Mouse (Mus musculus) bone marrow macrophage, adult 2 months (primary cell): ENCODE measurements around the gene Susd6. TPM values are rescaled to one million over a fixed set of nuclear protein-coding genes. Genes with fewer than 3 reads are reported as not detected.

ENCODE experiments used
- H3K27ac ChIP-seq: 2 replicates; pipeline ENCODE4 v1.5.1; 2012; ENCODE audit warnings: low read depth, low read length; ENCODE audit not compliant: insufficient read depth
- H3K4me1 ChIP-seq: 2 replicates; pipeline ENCODE4 v1.6.1; 2012; ENCODE audit warnings: low read length; ENCODE audit not compliant: control insufficient read depth, insufficient read depth
- H3K4me3 ChIP-seq: 2 replicates; pipeline ENCODE4 v1.5.1; 2012; ENCODE audit warnings: mild to moderate bottlenecking, low read length, moderate library complexity; ENCODE audit not compliant: insufficient read depth
- CTCF ChIP-seq: IDR thresholded peaks from 2 replicates; pipeline ENCODE4 v1.5.1; 2012; ENCODE audit warnings: low read depth, mild to moderate bottlenecking, low read length, moderate library complexity
- POLR2A ChIP-seq: IDR thresholded peaks from 2 replicates; pipeline ENCODE4 v1.6.1; 2012; ENCODE audit warnings: mild to moderate bottlenecking, low read depth, low read length, borderline replicate concordance
- polyA plus RNA-seq: library from polyadenylated mRNA; stranded (reverse); fragments of >200 nt; gene quantifications from 2 replicates; pipeline ENCODE4 v1.2.4, GENCODE M21; 2012; ENCODE audit not compliant: missing spikeins, insufficient read depth, insufficient read length

Susd6 gene
- 144 and 157 TPM in 2 replicates for polyA plus RNA-seq

DNA sequence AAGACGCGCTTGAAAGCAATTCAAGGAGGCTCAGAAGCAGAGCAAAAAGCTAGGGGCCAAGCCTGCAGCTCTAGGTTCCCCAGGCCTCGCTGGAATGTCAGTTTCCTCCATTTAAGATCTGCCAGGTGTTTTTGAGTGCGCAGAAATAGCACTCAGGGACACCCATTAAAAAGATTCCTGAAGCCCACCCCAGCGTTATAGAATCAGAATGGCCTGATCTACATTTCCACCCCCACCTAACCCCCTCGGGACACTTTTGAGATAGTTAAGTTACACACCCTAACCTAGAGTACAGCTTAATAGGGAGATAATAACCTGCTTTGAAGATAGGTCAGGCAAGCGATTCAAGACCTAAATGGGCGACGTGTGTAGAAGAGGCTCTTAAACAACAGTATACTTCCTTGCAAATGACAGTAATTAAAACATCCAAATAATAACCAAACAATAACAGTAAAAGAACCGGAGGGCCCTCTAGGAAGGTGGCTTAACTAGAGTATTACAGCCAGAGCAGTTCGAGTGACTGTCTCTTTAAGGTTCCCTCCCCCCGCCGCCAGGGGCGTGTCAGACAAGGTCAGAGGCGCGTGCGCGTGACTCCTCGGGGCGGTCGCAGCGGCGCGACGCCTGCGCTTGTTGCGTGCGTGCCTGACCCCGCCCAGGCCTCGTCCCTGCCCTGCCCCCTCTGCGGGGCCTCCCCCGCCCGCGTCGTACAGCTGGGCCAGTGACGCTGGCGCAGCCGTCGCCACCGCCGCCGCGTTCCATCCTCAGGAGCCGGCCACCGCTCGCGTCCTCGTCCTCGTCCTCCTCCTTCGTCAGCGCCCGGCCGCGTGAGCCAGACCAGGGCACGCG lies at the start of gene Susd6:
TSS of gene Susd6 (plus strand) at position 662 of the 846 bp plus-strand sequence.
- Histone ChIP-seq H3K27ac (peak within 1 kb of the TSS; percentile 86), H3K4me1 (peaks cover 32% of the 10 kb centered on the region), H3K4me3 (peak within 1 kb of the TSS; percentile 96)
- TF ChIP-seq CTCF (no peak), POLR2A (peak; percentile 75; the same call in 1 of the 2 replicates)

DNA sequence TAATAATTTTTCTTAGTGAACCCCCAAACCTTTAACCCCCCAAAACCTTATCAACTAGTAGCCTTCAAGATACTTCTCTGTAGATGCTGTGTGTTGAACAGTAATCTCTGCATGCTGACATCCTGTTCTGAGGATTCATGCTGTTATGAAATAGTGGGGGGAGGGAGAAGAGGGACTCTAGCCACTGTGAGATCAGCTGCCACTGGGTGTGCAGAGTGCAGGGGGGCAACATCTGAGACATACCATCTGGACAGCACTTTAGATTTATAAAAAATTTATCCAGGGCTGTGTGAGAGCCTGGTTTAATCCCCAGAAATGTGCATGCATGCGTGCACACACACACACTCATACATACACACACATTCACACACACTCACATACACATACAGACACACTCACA lies 45.7 kb upstream of the Susd6 start:
- H3K27ac ChIP-seq = no peak overlapping the region
- H3K4me3 ChIP-seq = no peak overlapping the region
- no peak for TF ChIP-seq CTCF
- no peak for TF ChIP-seq POLR2A
- H3K4me1 ChIP-seq = no peaks in the 10 kb centered on the region

DNA sequence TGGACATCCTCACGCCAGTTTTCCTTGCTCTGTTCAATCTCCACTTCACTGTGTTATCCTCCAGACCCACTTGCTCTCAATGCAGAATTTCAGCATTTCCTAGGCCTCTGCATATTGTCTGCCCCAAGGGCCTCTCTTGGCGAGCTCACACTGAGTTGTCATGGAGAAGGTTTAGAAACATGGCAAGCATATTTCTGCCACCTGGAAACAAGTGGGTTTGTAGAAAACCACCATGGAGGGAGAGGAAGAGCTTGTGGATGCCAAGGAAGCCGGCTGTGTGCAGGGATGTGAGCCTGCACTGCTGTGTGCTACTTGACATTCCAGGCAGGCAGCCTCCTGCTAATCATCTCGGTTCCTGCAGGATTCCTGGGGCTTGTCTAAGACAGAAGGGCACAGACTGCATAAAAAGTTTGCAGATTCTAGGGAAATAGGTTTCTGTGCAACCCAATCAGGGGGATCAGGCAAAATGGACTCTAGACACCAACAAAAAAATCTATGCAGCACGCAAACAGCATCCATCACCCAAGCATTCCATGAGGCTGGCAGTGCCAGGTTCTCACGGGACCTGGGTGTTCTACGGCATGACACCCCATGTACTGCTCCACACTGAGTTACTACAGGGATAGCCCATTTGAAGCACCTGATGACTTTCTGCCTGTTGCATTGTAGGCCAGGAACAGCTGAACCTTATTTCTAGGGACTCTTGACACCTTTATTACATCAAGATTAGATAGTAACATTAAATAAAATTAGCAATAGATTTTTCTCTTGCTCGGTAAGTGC lies 44.1 kb upstream of the Susd6 start:
- H3K4me1 ChIP-seq = no peaks in the 10 kb centered on the region
- no peak overlapping the region for H3K27ac ChIP-seq

DNA sequence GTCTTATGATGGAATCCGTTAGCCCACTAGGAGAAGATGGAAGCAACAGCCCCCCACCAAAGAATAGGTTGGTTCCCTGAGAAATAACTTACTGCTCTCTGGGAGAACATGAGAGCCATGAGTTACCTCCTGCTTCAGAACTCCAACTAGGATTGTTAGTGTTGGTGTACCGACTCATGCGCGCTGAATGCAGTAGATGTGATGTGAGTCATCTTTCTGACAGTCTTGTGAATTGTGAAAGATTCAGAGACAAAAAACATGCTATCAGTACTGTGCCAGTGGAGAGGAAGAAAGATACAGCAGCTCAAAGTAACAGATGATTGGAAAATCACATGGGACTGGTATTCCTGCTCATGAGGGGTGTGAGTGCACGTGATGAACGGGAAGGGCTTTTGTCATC lies 38.8 kb upstream of the Susd6 start:
- TF ChIP-seq CTCF (no peak), POLR2A (no peak)
- Histone ChIP-seq H3K4me1 (no peaks in the 10 kb centered on the region), H3K4me3 (no peak overlapping the region), H3K27ac (no peak overlapping the region)

More for the DNA sequence above, 44.1 kb upstream of the Susd6 start:
- no peak for TF ChIP-seq POLR2A
- TF ChIP-seq CTCF = no peak
- H3K4me3 ChIP-seq = no peak overlapping the region

DNA sequence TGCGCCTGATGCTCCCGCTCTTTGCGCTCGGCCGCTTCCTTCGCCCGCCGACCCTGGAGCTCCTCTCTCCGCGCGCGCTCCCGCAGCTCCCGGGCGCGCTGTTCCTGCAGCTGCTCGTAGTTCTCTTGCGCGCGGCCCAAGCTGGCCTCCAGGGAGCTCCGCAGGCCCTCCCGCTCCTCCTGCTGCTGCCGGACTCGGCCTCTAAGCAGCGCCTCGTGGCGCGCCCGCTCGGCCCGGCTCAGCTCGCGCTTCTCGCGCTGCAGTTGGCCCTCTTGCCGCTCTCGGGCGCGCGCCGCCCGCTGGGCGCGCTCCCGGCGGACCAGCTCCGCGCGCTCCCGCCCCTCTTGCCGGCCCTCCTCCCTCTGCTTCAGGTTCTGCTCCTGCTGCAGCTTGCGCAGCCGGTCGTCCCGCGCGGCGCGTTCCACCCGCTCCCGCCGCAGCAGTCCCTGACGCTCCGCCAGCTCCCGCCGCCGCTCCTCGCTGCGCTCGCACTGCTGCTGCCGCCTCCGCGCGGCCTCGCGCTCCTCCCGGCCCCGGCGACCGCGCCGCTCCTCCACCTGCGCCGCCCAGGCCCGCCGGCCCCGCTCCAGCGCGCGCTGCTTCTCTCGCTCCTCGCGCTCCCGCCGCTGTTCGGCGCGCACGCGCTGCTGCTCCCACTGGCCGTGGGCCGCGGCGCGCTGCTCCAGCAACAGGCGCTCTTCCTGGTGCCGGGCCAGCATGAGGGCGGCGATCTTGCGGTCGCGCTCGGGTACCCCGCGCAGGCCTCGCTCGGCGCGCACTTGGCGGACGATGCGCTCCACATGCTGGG lies 32.4 kb upstream of the Susd6 start:
- TF ChIP-seq CTCF (no peak), POLR2A (no peak)
- H3K27ac ChIP-seq = no peak overlapping the region
- H3K4me1 ChIP-seq = no peaks in the 10 kb centered on the region
- peak overlapping the region; percentile 62 for H3K4me3 ChIP-seq

DNA sequence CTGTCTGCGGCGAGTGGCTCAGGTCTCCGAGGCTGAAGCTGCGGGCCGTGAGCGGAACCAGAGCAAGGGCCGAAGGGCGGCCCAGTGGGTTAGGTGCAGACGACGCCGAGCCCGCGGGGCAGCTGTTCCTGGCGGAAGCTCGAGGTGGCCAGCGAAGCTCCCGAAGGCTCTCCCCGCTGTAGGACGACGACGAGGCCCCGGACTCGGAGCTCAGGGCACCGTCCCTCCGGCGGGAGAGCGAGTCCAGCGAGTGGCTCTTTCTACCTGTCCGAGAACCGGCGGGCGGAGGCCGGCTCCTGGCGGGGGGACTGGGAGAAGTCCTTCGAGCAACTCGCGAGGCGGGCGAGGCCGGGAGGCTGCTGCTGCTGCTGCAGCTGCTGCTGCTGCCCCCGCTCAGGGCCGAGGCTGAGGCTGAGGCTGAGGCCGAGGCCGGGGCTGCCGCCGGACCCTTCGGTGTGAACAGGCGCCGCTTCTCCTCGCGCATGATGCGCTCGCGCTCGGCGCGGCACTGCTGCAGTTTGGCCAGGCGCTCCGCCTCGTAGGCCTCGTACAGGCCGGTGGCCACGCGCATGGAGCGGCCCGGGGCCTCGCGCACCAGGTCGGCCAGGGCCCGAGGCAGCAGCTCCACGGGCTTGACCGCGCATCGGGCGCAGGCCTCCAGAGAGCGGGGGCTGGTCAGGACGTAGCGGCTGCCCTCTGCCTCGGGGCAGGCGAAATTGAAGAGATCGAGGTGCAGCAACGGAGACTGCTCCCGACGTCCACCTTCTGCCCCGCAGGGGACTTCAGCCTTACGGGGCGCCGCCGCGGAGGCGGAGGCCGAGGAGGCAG lies 31.5 kb upstream of the Susd6 start:
- Histone ChIP-seq H3K4me1 (no peaks in the 10 kb centered on the region), H3K4me3 (peak overlapping the region; percentile 62), H3K27ac (no peak overlapping the region)
- no peak for TF ChIP-seq CTCF
- no peak for TF ChIP-seq POLR2A

DNA sequence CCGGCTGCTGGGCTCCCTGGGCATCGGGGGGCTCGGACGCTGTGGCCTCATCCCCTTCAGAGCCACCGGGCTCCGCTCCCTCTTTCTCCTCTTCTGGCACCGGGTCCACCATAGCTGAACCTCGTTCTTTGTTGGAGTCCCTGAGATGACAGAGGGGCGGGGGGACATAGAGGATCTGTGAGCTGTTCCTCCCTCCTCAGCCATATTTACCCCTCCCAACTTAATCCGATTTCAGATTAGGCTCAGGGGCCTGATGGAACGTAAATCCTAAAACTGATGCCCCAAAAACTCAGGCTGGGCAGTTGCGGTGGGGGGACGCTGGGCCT lies 31.0 kb upstream of the Susd6 start:
- no peak overlapping the region for H3K4me3 ChIP-seq
- TF ChIP-seq POLR2A (no peak), CTCF (no peak)
- H3K4me1 ChIP-seq = no peaks in the 10 kb centered on the region
- H3K27ac ChIP-seq = no peak overlapping the region

DNA sequence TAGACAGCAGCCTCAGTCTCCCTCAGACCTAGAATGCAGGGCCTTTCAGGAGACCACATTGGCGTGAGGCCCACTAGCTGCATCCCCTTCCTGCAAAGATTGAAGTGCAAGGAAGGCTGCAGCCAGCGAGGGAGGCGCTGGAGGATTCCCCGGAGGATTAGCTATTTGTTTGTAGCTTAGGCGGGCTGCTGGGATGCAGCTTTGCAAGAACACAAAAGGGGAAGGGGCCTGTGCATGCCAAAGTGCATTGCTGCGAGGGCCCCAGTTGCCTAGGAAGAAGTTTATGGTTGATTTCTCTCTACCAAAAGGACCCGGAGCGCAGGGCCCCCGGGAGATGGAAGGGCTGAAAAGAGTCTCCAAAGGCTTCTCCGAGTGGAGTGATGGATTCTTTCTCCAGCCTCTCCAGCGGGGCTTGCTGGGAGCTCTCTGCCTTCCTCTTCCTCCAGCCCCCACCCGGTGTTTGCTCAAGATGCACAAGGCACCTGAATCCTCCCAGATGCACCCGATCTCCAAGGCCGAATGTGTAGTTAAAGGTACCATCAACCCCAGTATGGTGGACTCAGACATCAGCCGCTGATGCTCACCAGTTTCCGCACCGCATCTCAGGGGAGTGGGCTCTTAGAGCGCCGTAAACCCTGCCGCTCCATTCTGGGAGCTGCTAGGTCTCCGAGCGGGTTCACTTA lies 30.5 kb upstream of the Susd6 start:
- Histone ChIP-seq H3K4me3 (no peak overlapping the region), H3K4me1 (no peaks in the 10 kb centered on the region), H3K27ac (no peak overlapping the region)
- no peak for TF ChIP-seq POLR2A
- no peak for TF ChIP-seq CTCF

DNA sequence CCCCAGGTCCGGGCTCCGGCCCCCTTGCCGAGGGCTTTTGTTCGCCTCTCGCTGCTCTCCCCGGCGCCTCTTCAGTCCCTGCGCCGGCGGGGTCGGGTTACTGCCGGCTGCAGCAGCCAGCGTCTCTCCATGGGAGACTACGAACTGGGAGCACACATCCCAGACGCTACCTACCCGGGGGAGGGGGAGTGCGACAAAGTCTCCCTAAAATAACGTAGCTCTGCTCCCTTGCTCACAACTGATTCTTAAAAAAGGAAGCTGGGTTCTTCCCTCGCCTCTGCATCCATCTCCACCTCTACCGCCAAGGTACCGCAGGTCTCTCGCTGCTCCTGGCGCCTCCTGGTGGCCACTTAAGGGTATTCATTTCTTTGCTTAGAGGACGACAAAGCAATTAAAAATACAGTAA lies 29.9 kb upstream of the Susd6 start, which contains the start of gene Ccdc177:
TSS of gene Ccdc177 (minus strand) at position 292 of the 406 bp plus-strand sequence.
- Histone ChIP-seq H3K4me1 (no peaks in the 10 kb centered on the region), H3K27ac (no peak within 1 kb of the TSS), H3K4me3 (no peak within 1 kb of the TSS)
- TF ChIP-seq POLR2A (no peak), CTCF (peak; percentile 98)
